Mouse (Mus musculus): ENCODE data around the gene Mybph. TPM values are rescaled to one million over a fixed set of nuclear protein-coding genes. Genes with fewer than 3 reads are reported as not detected.

Mybph gene
- polyA plus RNA-seq, 1 experiment from 2014 or later, result 102 TPM

Other genes starting within 250 kb of the Mybph start
- gene Fmod, start 156.2 kb upstream of the Mybph start, polyA plus RNA-seq (2015; fragmentation: Nextera tagmentation; extraction: Ambion mirVana), result 22.2 and 30.8 TPM in 2 replicates
- gene Btg2, start 114.3 kb upstream of the Mybph start, polyA plus RNA-seq (2015; fragmentation: Nextera tagmentation; extraction: Ambion mirVana), result 39.9 and 41.3 TPM in 2 replicates
- 0.61 and 0.67 TPM in 2 replicates for gene Chit1, start 82.2 kb upstream of the Mybph start, polyA plus RNA-seq (2015; fragmentation: Nextera tagmentation; extraction: Ambion mirVana)
- 22.8 and 30.2 TPM in 2 replicates for gene Chil1, start 11.3 kb upstream of the Mybph start, polyA plus RNA-seq (2015; fragmentation: Nextera tagmentation; extraction: Ambion mirVana)
- gene Adora1, start 42.0 kb downstream of the Mybph start, polyA plus RNA-seq (2015; fragmentation: Nextera tagmentation; extraction: Ambion mirVana), result 3.8 and 4.1 TPM in 2 replicates
- gene Myog, start 96.5 kb downstream of the Mybph start, polyA plus RNA-seq (2015; fragmentation: Nextera tagmentation; extraction: Ambion mirVana), result 186 and 239 TPM in 2 replicates
- 11.6 and 12.2 TPM in 2 replicates for gene Ppfia4, start 139.5 kb downstream of the Mybph start, polyA plus RNA-seq (2015; fragmentation: Nextera tagmentation; extraction: Ambion mirVana)
- 70.3 and 82.6 TPM in 2 replicates for gene Tmem183a, start 168.5 kb downstream of the Mybph start, polyA plus RNA-seq (2015; fragmentation: Nextera tagmentation; extraction: Ambion mirVana)
- not detected in 2 replicates for gene 4933406M09Rik, start 192.5 kb downstream of the Mybph start, polyA plus RNA-seq (2015; fragmentation: Nextera tagmentation; extraction: Ambion mirVana)
- gene Cyb5r1, start 212.1 kb downstream of the Mybph start, polyA plus RNA-seq (2015; fragmentation: Nextera tagmentation; extraction: Ambion mirVana), result 41.0 and 41.2 TPM in 2 replicates
- 102 TPM in 2 replicates for gene Adipor1, start 221.9 kb downstream of the Mybph start, polyA plus RNA-seq (2015; fragmentation: Nextera tagmentation; extraction: Ambion mirVana)